Mouse (Mus musculus): ENCODE measurements around the gene Zc3hav1. TPM values are rescaled to one million over a fixed set of nuclear protein-coding genes. Genes with fewer than 3 reads are reported as not detected.

Gene Zc3hav1
- polyA plus RNA-seq (2015; fragmentation: Nextera tagmentation; extraction: Ambion mirVana), result 0.61 and 0.89 TPM in 2 replicates

DNA sequence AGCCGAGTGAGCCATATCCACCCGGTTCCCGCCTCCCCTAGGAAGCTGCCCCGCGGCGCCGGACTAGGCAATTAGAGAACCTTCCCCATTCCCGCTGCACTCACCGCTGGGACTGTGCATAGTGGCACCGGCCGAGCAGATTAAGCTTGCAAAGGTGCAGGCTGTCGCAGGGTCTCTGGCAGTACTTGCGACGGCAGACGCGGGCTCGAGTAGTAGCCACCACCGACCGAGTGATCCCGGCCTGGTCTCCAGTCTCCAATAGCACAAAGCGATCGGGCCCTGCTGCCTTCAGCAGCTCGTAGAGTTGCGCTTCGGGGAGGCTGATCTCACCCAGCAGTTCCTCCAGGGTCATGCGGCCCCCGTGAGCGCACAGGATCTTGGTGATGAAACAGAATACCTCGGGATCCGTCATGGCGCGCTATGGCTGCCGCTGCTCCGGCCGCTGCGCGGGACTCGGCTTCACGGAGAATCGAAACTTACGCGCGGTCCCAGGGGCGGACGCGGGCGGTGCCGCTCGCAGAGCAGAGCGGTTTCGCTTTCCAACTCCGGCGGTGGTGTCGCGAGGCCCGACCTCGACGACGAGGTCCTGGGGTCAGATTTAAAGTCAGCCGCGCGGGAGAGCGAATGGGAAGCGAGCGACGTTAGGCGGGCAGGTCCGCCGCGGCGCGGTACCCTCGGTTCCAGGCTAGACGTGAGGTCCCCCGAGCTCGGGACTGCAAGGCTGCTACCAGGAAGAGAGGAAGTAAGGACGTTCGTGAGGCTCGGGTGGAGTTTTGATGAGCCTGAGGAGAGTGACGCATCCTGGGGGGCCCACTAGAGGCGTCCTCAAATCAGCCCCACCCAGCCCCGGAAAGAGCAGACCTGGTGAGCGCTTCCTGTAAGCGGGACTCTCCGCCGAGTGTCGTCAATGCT, at the start of gene Zc3hav1:
TSS of gene Zc3hav1 (minus strand) at position 793 of the 912 bp plus-strand sequence.
- Histone ChIP-seq H3K27me3 (peaks cover 74% of the 10 kb centered on the region), H3K4me2 (replicated peaks) (peak within 1 kb of the TSS; percentile 65), H3K4me3 (peak within 1 kb of the TSS; percentile 50), H3K9ac (replicated peaks) (peak within 1 kb of the TSS; percentile 33), H3K4me1 (peaks cover 15% of the 10 kb centered on the region), H3K36me3 (no peaks in the 10 kb centered on the region), H3K9me3 (no peaks in the 10 kb centered on the region), H3K27ac (replicated peaks) (no peak within 1 kb of the TSS)
- under 1% methylated on average over 87 of the region's 87 CpGs for whole genome bisulfite sequencing
- ATAC-seq (replicated peaks), result peak; percentile 63

DNA sequence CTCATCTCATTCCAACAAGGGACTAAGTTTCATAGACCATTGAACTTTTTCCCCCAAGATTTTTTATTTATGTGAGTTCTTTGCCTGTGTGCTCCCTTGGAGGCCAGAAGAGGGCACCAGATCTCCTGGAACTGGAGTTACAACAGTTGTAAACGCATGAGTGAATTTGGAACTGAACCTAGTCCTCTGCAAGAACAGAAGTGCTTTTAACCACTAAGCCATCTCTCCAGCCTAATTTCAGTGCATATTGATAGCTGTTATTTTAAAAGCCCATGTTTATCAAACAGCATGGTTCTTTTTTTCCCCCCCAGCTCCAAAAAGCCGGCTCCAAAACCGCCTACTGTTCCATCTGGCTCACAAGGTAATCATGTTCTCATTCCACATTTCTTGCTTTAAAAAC, 35.3 kb upstream of the Zc3hav1 start:
- no peaks in the 10 kb centered on the region for H3K4me1 ChIP-seq
- no peak for ATAC-seq (replicated peaks)
- peaks cover 22% of the 10 kb centered on the region for H3K36me3 ChIP-seq
- no peak overlapping the region for H3K4me2 ChIP-seq (replicated peaks)
- H3K27ac ChIP-seq (replicated peaks), result no peak overlapping the region
- H3K9ac ChIP-seq (replicated peaks), result no peak overlapping the region
- H3K27me3 ChIP-seq, result no peaks in the 10 kb centered on the region
- no peaks in the 10 kb centered on the region for H3K9me3 ChIP-seq
- no peak overlapping the region for H3K4me3 ChIP-seq
- WGBS, result 65% methylated on average over 3 of the region's 3 CpGs

DNA sequence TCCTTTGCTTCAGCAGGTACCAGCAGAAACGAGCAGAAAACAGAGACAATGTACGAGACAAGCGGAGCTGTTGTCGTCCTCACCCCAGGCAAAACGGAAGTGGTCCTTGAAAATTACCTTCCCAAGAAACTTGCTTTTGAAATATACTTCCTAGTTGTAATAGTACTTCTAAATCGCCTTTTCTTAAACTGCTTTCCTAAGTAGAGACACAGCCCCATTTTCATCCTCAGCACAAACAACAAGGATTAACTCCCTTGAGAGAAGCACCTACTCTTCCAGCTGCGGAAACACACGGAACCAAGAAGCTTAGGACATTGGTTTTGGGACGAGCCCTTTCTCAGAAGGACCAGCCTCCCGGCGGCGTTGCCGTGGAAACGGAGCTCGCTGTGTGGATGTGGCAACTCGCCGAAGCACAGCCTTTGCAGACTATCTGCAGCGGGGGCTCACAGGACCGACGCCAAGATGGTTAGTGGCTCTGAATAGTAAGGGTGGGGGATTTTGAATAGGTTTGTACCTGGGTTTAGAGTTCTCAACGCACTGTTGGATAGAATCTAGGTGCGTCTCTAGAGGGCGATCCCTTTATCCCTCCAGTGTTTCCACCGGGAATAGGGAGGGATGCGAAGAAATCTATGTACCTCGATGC, 26.8 kb upstream of the Zc3hav1 start, which contains the start of gene Ttc26:
TSS of gene Ttc26 (plus strand) at position 341 of the 643 bp plus-strand sequence.
- WGBS, result under 1% methylated on average over 26 of the region's 26 CpGs
- H3K27ac ChIP-seq (replicated peaks), result peak within 1 kb of the TSS; percentile 82

DNA sequence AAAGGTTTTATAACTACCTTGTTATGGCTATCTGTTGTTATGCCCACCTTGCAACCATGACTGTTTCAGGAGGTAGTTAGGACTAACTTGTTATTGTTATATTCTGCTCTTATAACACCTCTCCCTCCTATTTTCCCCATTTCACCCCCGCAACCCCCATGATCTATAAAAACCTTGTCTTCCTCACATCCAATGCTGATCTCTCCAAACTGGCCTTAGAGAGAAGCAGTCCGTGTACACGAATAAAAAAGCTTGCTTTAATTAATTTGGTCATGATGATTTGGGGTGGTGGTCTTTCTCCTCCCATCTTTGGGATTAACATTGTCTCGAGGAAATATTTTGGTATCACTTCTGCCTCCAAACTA, 26.3 kb upstream of the Zc3hav1 start:
- Histone ChIP-seq H3K27ac (replicated peaks) (peak overlapping the region; percentile 82), H3K27me3 (no peaks in the 10 kb centered on the region), H3K9me3 (no peaks in the 10 kb centered on the region), H3K4me3 (peak overlapping the region; percentile 79), H3K36me3 (peaks cover 5% of the 10 kb centered on the region), H3K4me2 (replicated peaks) (peak overlapping the region; percentile 74), H3K9ac (replicated peaks) (peak overlapping the region; percentile 67), H3K4me1 (peaks cover 11% of the 10 kb centered on the region)
- WGBS, result 4% methylated on average over 4 of the region's 4 CpGs
- peak; percentile 12; the same call in 1 of the 2 replicates for ATAC-seq (replicated peaks)

More for the DNA sequence above, 26.8 kb upstream of the Zc3hav1 start, which contains the start of gene Ttc26:
- peak; percentile 95 for ATAC-seq (replicated peaks)
- Histone ChIP-seq H3K36me3 (peaks cover 5% of the 10 kb centered on the region), H3K9me3 (no peaks in the 10 kb centered on the region), H3K9ac (replicated peaks) (peak within 1 kb of the TSS; percentile 67), H3K4me1 (peaks cover 11% of the 10 kb centered on the region), H3K27me3 (no peaks in the 10 kb centered on the region), H3K4me2 (replicated peaks) (peak within 1 kb of the TSS; percentile 74), H3K4me3 (peak within 1 kb of the TSS; percentile 79)

DNA sequence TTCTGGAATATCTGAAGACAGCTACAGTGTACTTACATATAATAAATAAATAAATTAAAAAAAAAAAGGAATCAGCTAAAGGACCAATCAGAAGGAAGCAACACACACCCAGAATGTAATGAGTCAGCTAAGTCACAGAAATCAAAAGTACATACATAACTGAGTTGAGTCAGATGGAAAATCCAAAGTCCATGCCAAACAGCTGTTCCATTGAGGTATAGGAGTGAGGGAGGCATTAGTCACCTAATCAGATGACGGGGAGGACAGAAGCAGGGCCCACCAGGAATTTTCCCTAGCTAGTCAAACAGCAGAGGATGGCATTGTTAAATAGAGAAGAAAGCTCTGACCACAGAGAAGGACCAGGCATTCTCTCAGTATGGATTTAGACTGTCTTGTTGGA, 19.9 kb upstream of the Zc3hav1 start:
- Histone ChIP-seq H3K9me3 (no peaks in the 10 kb centered on the region), H3K4me1 (no peaks in the 10 kb centered on the region), H3K27me3 (no peaks in the 10 kb centered on the region), H3K4me2 (replicated peaks) (no peak overlapping the region), H3K27ac (replicated peaks) (no peak overlapping the region), H3K9ac (replicated peaks) (no peak overlapping the region), H3K36me3 (no peaks in the 10 kb centered on the region), H3K4me3 (no peak overlapping the region)
- WGBS, result 81% methylated on average over 1 of the region's 1 CpGs
- ATAC-seq (replicated peaks), result no peak

DNA sequence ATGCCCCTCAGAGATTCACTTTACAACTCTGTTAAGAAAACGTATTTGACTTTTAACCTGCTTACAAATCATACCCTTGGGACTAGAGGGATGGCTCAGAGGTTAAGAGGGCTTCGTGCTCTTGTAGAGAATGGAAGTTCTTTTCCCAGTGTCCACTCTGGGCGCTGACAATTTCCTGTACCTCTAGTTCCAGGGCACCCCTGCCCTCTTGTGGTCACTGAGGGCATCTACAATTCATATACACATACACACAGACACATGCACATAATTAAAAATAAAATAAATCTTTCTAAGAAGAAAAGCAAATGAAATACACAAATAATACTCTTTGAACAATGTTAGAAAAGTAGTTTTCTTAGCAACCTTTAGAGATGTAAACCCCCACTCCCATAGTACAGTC, 15.5 kb upstream of the Zc3hav1 start:
- no peaks in the 10 kb centered on the region for H3K9me3 ChIP-seq
- no peaks in the 10 kb centered on the region for H3K27me3 ChIP-seq
- no peak overlapping the region for H3K4me3 ChIP-seq
- 76% methylated on average over 3 of the region's 3 CpGs for WGBS
- H3K36me3 ChIP-seq, result no peaks in the 10 kb centered on the region
- ATAC-seq (replicated peaks), result no peak
- H3K4me2 ChIP-seq (replicated peaks), result no peak overlapping the region
- no peak overlapping the region for H3K27ac ChIP-seq (replicated peaks)
- no peak overlapping the region for H3K9ac ChIP-seq (replicated peaks)
- H3K4me1 ChIP-seq, result no peaks in the 10 kb centered on the region

DNA sequence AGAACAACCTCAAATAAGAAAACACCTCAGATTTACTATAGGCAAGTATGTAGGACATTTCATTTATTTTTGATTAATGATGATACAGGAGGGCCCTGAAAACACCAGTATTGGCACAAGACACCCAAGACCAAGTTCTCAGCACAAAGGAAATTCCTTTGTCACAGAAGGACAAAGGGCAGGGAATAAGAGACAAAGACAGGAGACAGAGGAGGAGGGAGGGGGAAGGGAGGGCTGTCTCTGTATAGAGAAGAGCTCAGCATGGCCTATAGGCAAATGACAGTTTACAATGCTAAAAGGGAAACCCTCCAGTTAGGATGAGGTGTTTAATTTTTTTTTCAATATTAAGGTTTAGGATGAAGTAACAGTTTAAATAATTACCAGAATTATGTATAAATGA, 9.7 kb upstream of the Zc3hav1 start:
- no peak overlapping the region for H3K4me3 ChIP-seq
- no peaks in the 10 kb centered on the region for H3K4me1 ChIP-seq
- ATAC-seq (replicated peaks), result no peak
- no peaks in the 10 kb centered on the region for H3K36me3 ChIP-seq
- H3K27ac ChIP-seq (replicated peaks), result no peak overlapping the region
- H3K27me3 ChIP-seq, result no peaks in the 10 kb centered on the region
- H3K9ac ChIP-seq (replicated peaks), result no peak overlapping the region
- no peak overlapping the region for H3K4me2 ChIP-seq (replicated peaks)
- H3K9me3 ChIP-seq, result no peaks in the 10 kb centered on the region

DNA sequence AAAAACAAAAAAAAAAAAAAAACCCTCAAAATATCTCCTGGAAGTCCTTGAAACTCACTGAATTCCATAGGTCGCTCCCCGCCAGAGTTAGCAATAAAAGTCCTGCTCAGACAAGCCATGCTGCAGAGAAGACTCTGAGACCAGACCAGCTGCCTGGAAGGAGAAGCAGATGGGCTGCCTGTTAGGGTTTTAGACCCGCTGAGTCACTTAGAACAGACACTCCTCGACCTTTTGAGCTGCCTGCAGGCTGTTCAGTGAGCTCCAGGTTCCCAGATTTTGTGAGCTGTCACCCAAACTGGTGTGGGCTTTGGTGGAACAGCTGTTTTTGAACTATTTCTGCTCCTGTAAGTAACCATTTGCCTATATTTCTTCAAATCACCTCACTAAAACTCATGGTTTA, 9.0 kb upstream of the Zc3hav1 start:
- no peaks in the 10 kb centered on the region for H3K4me1 ChIP-seq
- H3K9me3 ChIP-seq, result no peaks in the 10 kb centered on the region
- ATAC-seq (replicated peaks), result no peak
- no peak overlapping the region for H3K9ac ChIP-seq (replicated peaks)
- no peak overlapping the region for H3K4me3 ChIP-seq
- no peak overlapping the region for H3K27ac ChIP-seq (replicated peaks)
- no peak overlapping the region for H3K4me2 ChIP-seq (replicated peaks)
- WGBS, result 70% methylated on average over 4 of the region's 4 CpGs
- no peaks in the 10 kb centered on the region for H3K36me3 ChIP-seq
- H3K27me3 ChIP-seq, result no peaks in the 10 kb centered on the region; the same call in 1 of the 2 replicates

DNA sequence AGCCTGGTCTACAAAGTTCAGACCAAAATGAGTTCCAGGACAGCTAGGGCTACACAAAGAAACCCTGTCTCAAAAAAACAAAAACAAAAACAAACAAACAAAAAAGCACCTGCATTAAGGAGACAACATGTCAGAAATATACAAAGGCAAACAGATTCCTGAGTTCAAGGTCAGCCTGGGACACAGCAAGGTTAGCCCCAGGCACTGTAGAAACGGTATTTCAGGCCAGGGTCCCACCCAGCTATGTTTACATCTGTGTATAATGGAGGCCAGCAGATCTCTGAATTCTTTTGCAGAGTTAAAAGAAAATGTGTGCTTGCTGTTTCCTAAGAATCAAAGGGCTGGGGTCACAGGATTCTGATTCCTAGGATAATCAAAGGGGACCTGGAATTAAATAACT, 7.5 kb upstream of the Zc3hav1 start:
- no peaks in the 10 kb centered on the region for H3K9me3 ChIP-seq
- ATAC-seq (replicated peaks), result no peak
- no peaks in the 10 kb centered on the region for H3K4me1 ChIP-seq
- no peak overlapping the region for H3K9ac ChIP-seq (replicated peaks)
- no peak overlapping the region for H3K27ac ChIP-seq (replicated peaks)
- H3K27me3 ChIP-seq, result peaks cover 8% of the 10 kb centered on the region; the same call in 1 of the 2 replicates
- H3K4me2 ChIP-seq (replicated peaks), result no peak overlapping the region
- H3K4me3 ChIP-seq, result no peak overlapping the region
- 51% methylated on average over 1 of the region's 1 CpGs for WGBS
- no peaks in the 10 kb centered on the region for H3K36me3 ChIP-seq

DNA sequence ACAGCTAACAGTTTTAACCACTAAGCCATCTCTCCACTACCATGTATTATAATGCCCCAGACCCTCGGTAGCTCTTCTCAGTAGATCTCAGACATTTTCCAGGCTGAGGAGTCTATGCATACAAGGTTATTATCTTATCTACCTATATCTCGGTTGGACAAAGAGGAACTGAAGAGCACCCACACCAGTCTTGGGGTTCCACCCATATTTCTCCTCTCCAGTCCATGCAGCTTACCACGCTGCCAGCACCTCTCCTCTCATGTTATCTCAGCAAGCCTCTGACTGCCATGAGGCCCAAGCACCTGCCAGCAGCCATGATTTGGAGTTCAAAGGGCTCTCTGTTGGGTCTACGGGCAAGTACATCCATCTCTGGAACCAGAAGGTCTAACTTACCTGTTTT, 6.7 kb upstream of the Zc3hav1 start:
- Histone ChIP-seq H3K36me3 (no peaks in the 10 kb centered on the region), H3K4me2 (replicated peaks) (no peak overlapping the region), H3K4me1 (no peaks in the 10 kb centered on the region), H3K27me3 (peaks cover 15% of the 10 kb centered on the region; the same call in 1 of the 2 replicates), H3K9me3 (no peaks in the 10 kb centered on the region), H3K27ac (replicated peaks) (no peak overlapping the region), H3K4me3 (no peak overlapping the region), H3K9ac (replicated peaks) (no peak overlapping the region)
- no peak for ATAC-seq (replicated peaks)
- 79% methylated on average over 4 of the region's 4 CpGs for WGBS

DNA sequence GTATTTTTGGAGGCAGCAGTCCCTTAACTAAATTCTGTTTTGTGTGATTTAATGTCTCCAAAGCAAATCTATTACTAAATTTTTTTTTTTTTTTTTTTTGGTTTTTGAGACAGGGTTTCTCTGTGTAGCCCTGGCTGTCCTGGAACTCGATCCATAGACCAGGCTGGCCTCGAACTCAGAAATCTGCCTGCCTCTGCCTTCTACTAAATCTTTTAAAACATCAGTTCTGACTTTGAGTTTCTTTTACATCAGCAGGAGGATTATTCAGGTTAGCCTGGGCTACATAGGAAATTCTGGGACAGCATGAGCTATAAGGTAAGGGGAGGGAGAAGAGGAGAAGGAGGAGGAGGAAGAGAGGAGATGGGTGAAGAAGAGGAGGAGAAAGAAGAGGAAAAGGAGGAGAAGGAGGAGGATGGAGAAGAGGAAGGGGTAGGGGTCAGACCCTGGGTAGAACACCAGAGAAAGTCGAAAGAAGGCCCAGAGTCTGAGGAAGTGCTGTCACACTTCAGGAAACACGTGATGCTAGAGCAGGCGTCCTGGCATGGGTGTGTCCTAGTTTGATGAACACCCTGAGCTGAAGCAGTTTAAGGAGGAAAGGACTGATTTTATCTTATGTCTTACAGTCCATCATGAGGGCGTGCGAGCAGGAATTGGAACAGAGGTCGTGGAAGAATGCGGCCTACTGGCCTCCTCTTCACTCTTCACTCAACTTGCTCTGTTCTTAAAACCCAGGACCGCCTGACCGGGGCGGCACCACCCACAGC, 5.5 kb upstream of the Zc3hav1 start:
- H3K4me2 ChIP-seq (replicated peaks), result no peak overlapping the region
- H3K4me1 ChIP-seq, result no peaks in the 10 kb centered on the region
- H3K4me3 ChIP-seq, result no peak overlapping the region
- no peaks in the 10 kb centered on the region for H3K36me3 ChIP-seq
- ATAC-seq (replicated peaks), result no peak
- H3K27me3 ChIP-seq, result peaks cover 26% of the 10 kb centered on the region; the same call in 1 of the 2 replicates
- H3K9me3 ChIP-seq, result no peaks in the 10 kb centered on the region
- 84% methylated on average over 12 of the region's 12 CpGs for WGBS
- H3K9ac ChIP-seq (replicated peaks), result no peak overlapping the region
- H3K27ac ChIP-seq (replicated peaks), result no peak overlapping the region
